Mouse (Mus musculus) hindbrain, embryonic 16.5 days (tissue): ENCODE data around the gene Adamtsl4. TPM values are rescaled to one million over a fixed set of nuclear protein-coding genes. Genes with fewer than 3 reads are reported as not detected.

Experiments
- ATAC-seq: fragments of 200-750 bp; cut with Nextera tagmentation; 2 replicates; pipeline ENCODE4 v1.8.0; 2017; ENCODE audit warnings: moderate TSS enrichment, moderate library complexity
- H3K27ac ChIP-seq: fragments of 300-500 bp; sonication (generic); 2 replicates; pipeline ENCODE4 v1.5.1; 2014; ENCODE audit warnings: low read depth, mild to moderate bottlenecking, control low read depth, low read length, moderate library complexity
- H3K27me3 ChIP-seq: fragments of 300-500 bp; sonication (generic); replicated peaks from 2 replicates; pipeline ENCODE4 v1.6.1; 2014; ENCODE audit warnings: low read length; ENCODE audit not compliant: control insufficient read depth, insufficient read depth
- H3K36me3 ChIP-seq: fragments of 300-500 bp; sonication (generic); 2 replicates; pipeline ENCODE4 v1.6.1; 2014; ENCODE audit warnings: mild to moderate bottlenecking, low read length, moderate library complexity, mixed read lengths; ENCODE audit not compliant: control insufficient read depth, insufficient read depth
- H3K4me1 ChIP-seq: fragments of 300-500 bp; sonication (generic); 2 replicates; pipeline ENCODE4 v1.6.1; 2014; ENCODE audit warnings: low read depth, low read length; ENCODE audit not compliant: control insufficient read depth, insufficient read depth
- H3K4me2 ChIP-seq: fragments of 300-500 bp; sonication (generic); 2 replicates; pipeline ENCODE4 v1.6.1; 2014; ENCODE audit warnings: mild to moderate bottlenecking, low read length, control low read depth, moderate library complexity
- H3K4me3 ChIP-seq: fragments of 300-500 bp; sonication (generic); 2 replicates; pipeline ENCODE4 v1.5.1; 2014; ENCODE audit warnings: mild to moderate bottlenecking, low read length, control low read depth, moderate library complexity
- H3K9ac ChIP-seq: fragments of 300-500 bp; sonication (generic); 2 replicates; pipeline ENCODE4 v1.6.1; 2014; ENCODE audit warnings: low read depth, mild to moderate bottlenecking, control low read depth, low read length, moderate library complexity
- H3K9me3 ChIP-seq: fragments of 300-500 bp; sonication (generic); 2 replicates; pipeline ENCODE4 v1.6.1; 2014; ENCODE audit warnings: mild to moderate bottlenecking, low read length, moderate library complexity; ENCODE audit not compliant: control insufficient read depth
- WGBS: fragments of 180-500 bp; shearing (Covaris S2); extraction: QIAGEN DNeasy Blood & Tissue Kit; methylation state at CpG from one replicate; pipeline ENCODE4 v1.1.7; 2014; 5-methylcytosine and 5-hydroxymethylcytosine counted together
- polyA plus RNA-seq: library from polyadenylated mRNA; unstranded; fragments of >200 nt; fragmentation: Nextera tagmentation; extraction: Ambion mirVana; gene quantifications from 2 replicates; pipeline ENCODE4 v1.2.1, GENCODE M21; 2015

Adamtsl4 gene
- polyA plus RNA-seq, 1 experiment from 2014 or later, result 1.4 TPM

DNA sequence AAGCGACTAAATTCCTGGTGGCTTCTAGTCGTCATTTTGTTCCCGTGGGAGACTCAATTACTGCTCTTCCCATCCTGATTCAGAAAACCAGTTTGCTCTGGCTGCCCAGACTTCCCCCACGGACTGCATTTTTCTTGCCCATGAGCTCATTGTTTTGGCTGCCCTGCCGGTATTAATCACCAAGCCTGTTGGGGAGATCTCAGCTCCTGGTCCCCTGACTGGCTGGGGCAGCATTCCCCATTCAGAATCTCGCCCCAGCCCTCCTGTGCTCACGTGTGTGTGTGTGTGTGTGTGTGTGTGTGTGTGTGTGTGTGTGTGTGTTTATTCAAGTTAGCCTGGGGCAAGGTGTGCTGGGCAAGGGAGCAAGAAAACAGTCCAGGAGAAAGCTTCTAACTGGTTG, 19.7 kb downstream of the Adamtsl4 start:
- Histone ChIP-seq H3K4me3 (no peak overlapping the region), H3K27me3 (no peaks in the 10 kb centered on the region), H3K4me2 (0 out of 2 replicates have a peak overlapping the region, but pooled peaks have one; percentile 7), H3K27ac (peak overlapping the region; percentile 72), H3K4me1 (peaks cover 16% of the 10 kb centered on the region), H3K9ac (no peak overlapping the region), H3K9me3 (no peaks in the 10 kb centered on the region), H3K36me3 (peaks cover 4% of the 10 kb centered on the region; the same call in 1 of the 2 replicates)
- ATAC-seq, result peak; percentile 55
- 22% methylated on average over 7 of the region's 7 CpGs for WGBS

DNA sequence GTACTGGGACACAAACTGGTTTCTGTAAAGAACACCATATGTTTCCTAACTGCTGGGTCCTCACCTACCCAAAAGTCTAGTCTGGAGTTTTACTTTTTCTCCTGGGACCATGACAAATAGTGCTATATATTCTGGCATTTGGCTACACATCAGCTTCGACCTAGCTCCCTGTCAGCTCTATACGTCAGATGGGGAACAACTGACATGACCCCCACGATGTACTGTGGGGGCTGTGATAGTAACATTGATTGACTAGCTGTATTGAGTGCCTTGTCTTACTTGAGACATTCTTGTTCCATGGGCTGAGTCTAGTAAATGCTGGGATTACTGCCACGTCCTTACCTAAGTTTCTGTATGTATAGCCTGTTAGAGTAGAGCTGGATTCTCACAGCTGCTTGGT, 20.2 kb downstream of the Adamtsl4 start:
- ATAC-seq, result peak; percentile 10; the same call in 1 of the 2 replicates
- Histone ChIP-seq H3K4me3 (no peak overlapping the region), H3K27me3 (no peaks in the 10 kb centered on the region), H3K4me1 (peaks cover 20% of the 10 kb centered on the region), H3K9me3 (no peaks in the 10 kb centered on the region), H3K9ac (no peak overlapping the region), H3K4me2 (0 out of 2 replicates have a peak overlapping the region, but pooled peaks have one; percentile 7), H3K36me3 (peaks cover 4% of the 10 kb centered on the region; the same call in 1 of the 2 replicates), H3K27ac (peak overlapping the region; percentile 72)
- 50% methylated on average over 4 of the region's 4 CpGs for WGBS

DNA sequence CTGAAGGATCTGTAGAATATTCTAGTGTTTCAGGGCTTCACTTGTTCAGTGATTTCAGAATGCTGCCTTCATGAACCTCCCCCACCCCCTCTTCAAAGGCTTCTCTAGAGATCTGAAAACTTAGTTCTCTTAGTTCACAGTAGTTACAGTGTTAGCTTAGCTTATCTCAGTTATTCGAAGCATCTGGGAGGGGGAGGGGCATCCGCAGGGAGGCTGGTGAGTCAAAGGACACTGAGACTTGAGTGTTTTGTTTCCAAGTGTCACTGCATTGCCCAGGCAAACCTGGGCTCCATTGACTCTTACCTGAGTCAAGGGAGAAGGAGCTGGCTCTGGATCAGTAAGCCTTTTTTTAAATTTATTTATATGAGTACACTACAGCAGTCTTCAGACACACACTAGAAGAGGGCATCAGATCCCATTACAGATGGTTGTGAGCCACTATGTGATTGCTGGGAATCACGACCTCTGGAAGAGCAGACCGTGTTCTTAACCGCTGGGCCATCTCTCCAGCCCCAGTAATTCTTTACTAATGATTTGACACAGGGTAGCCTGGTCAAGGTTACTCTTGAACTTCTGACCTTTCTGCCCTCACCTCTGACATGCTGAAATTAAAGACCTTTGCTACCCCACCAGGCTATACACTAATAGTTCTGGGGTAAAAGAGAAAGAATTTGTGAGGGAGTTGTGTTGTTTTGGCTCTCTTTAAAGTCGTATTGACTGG, 21.4 kb downstream of the Adamtsl4 start:
- Histone ChIP-seq H3K4me1 (peaks cover 29% of the 10 kb centered on the region), H3K4me2 (no peak overlapping the region), H3K27me3 (no peaks in the 10 kb centered on the region), H3K4me3 (no peak overlapping the region), H3K9me3 (no peaks in the 10 kb centered on the region), H3K27ac (no peak overlapping the region), H3K9ac (no peak overlapping the region), H3K36me3 (peaks cover 4% of the 10 kb centered on the region; the same call in 1 of the 2 replicates)
- WGBS, result 69% methylated on average over 6 of the region's 6 CpGs
- ATAC-seq, result no peak

DNA sequence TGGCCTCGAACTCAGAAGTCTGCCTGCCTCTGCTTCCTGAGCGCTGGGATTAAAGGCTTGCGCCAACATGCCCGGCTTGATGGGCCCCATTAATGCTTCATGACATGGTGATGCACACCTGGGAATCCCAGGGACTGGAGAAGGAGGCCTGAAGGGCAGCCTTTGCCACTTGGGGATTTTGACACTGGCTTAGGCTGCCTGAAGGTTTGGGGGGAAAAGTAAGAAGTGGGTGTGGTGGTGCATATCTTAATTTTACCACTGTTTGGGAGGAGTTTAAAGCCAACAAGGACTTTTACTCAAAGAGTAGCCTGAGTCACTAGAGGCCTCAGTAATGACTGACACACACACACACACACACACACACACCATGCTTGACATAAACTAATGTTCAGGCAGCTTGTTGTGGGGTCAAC, 22.8 kb downstream of the Adamtsl4 start:
- H3K4me3 ChIP-seq, result no peak overlapping the region
- H3K36me3 ChIP-seq, result peaks cover 7% of the 10 kb centered on the region; the same call in 1 of the 2 replicates
- peaks cover 40% of the 10 kb centered on the region for H3K4me1 ChIP-seq
- WGBS, result 92% methylated on average over 4 of the region's 4 CpGs
- H3K9me3 ChIP-seq, result no peaks in the 10 kb centered on the region
- H3K27me3 ChIP-seq, result no peaks in the 10 kb centered on the region
- H3K4me2 ChIP-seq, result no peak overlapping the region
- H3K27ac ChIP-seq, result no peak overlapping the region
- ATAC-seq, result no peak
- H3K9ac ChIP-seq, result no peak overlapping the region

DNA sequence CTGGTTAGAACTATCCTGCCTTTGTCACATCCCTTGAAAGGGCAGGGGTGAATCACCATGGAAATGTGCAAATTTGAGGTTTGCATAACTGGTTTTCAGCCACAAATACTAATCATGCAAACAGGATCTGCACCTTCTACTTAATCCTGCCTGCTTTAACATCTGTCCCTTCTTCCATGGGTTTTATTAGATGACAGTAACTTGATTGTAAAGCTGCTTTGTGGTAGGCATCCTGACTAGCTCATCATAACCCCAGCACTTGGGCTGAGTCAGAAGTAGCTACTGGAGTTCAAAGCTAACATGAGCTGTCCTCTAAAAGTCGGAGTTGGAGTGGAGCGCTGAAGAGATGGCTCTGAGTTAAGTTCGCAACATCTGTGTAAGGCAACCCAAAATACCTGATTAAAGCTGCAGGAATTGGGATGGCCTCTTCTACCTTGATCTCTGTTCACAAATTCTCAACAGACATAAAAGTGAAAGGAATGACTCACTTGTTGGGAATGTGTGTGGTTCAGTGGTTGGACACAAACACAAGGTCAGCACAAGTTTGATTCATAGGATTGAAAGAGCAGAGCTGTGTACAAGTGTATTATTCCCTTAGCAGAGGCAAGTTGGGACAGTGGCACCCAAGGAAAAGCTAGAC, 23.6 kb downstream of the Adamtsl4 start:
- ATAC-seq, result no peak
- Histone ChIP-seq H3K27me3 (no peaks in the 10 kb centered on the region), H3K9me3 (no peaks in the 10 kb centered on the region), H3K36me3 (peaks cover 5% of the 10 kb centered on the region; the same call in 1 of the 2 replicates), H3K9ac (no peak overlapping the region), H3K4me1 (peaks cover 40% of the 10 kb centered on the region), H3K4me3 (no peak overlapping the region), H3K27ac (no peak overlapping the region), H3K4me2 (no peak overlapping the region)
- 96% methylated on average over 3 of the region's 3 CpGs for WGBS

DNA sequence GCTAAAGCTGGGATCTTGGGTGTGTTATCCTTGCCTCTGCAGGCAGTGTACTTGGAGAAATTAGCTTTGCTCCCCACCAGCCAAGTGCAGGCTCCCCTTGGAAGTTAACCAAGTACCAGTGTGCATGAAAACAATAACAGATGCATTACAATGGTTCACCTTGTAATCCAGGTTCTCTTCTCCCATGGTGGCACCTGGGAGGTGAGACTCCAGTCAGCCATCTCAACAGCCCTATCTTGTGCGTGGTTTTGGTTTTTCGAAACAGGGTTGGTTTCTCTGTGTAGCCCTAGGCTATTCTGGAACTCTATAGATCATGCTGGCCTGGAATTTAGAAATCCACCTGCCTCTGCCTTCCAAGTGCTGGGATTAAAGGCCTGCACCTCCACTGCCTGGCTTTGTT, 24.2 kb downstream of the Adamtsl4 start:
- Histone ChIP-seq H3K4me1 (peaks cover 38% of the 10 kb centered on the region), H3K4me2 (no peak overlapping the region), H3K27me3 (no peaks in the 10 kb centered on the region), H3K27ac (no peak overlapping the region), H3K36me3 (peaks cover 5% of the 10 kb centered on the region; the same call in 1 of the 2 replicates), H3K9ac (no peak overlapping the region), H3K9me3 (no peaks in the 10 kb centered on the region), H3K4me3 (no peak overlapping the region)
- 87% methylated on average over 2 of the region's 2 CpGs for WGBS
- ATAC-seq, result no peak

DNA sequence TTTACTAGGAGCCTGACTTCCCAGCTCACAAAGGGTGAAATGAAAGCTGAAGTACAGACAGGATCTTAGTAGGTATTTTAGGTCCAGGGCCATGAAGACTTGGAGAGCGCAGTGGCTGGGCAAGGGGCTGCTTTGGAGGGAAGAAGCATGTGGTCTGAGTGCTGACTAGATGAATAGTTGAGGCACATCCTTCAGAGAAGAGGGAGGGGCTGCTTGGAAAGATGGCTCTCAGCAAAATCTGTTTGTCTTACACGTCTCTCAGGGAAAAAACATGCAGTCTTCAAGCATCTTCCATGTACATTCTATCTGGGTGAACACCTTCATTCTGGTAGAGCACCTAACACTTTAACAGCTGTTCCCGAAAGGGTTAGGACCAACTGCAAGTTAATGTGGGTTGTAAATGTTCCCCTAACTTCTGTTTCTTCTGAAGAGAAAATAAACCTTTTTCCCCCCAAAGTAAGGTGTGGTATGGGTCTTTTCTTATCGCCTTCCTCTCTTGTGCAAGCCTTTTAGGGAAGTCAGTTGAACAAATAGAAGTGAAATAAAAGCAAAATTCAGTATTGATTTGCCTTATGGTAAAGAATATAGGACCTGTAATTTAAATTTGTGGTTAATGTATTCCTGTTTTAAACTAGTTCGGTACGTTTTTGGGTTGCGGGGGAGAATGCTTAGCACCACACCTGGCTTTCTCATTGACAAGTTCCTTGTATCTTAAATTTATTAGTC, 24.8 kb downstream of the Adamtsl4 start:
- ATAC-seq, result no peak
- WGBS, result 84% methylated on average over 7 of the region's 7 CpGs
- 0 out of 2 replicates have a peak overlapping the region, but pooled peaks have one; percentile 10 for H3K4me2 ChIP-seq
- peaks cover 5% of the 10 kb centered on the region; the same call in 1 of the 2 replicates for H3K36me3 ChIP-seq
- peaks cover 37% of the 10 kb centered on the region for H3K4me1 ChIP-seq
- H3K27ac ChIP-seq, result no peak overlapping the region
- no peak overlapping the region for H3K9ac ChIP-seq
- no peak overlapping the region; the same call in 1 of the 2 replicates for H3K4me3 ChIP-seq
- no peaks in the 10 kb centered on the region for H3K27me3 ChIP-seq
- no peaks in the 10 kb centered on the region for H3K9me3 ChIP-seq

DNA sequence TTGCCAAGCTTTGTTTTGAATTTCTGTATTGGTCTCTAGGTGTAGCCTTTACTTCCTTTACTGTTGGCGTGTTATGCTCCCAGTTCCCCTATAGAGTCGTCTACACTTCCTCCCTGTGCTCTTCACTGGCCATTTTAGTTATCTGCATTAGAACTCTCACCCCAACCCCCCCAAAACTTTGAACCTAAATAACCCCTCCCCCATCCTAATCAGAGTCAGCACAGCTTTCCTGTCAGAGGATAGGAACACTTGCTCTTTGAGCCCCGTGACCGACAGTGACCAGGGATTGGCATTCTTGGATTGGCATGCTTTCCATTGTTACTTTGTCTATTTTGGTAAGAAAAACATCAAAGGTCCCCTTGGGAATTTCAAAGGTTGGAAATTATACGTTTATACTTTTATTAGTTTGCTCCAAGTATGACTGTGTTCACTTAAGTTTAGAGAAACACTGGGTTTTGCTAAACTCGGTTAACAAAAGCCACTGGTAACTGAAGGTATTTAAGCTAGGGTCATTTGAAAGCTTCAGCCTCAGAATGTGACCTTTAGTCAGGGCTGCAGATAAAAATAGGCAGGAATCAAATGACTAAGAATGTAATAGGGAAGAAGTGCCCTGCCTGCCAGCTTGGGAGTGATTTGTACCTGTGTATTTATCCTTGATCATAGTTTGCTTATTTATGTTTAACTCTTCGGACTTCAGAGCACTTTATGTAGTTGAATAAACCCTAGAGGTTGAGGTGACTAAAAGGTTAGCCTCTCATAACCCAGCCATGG, 25.6 kb downstream of the Adamtsl4 start:
- no peak for ATAC-seq
- Histone ChIP-seq H3K4me3 (no peak overlapping the region; the same call in 1 of the 2 replicates), H3K27ac (no peak overlapping the region), H3K4me1 (peaks cover 34% of the 10 kb centered on the region), H3K9me3 (no peaks in the 10 kb centered on the region), H3K27me3 (no peaks in the 10 kb centered on the region), H3K9ac (no peak overlapping the region), H3K36me3 (peaks cover 5% of the 10 kb centered on the region; the same call in 1 of the 2 replicates), H3K4me2 (peak overlapping the region; percentile 27)
- 61% methylated on average over 7 of the region's 7 CpGs for WGBS
